Mouse (Mus musculus) brain, embryonic 14.5 days (tissue): ENCODE results near the gene Prcp.
"Not testable (repeated sequence)": the region's sequence is repeated elsewhere in the genome, so short reads cannot be mapped to it uniquely, and the experiment has no call there.

Experiments
- CTCF ChIP-seq: fragments of 200-500 bp; IDR thresholded peaks from 2 replicates; pipeline ENCODE4 v1.5.1; 2012; ENCODE audit warnings: inconsistent platforms, mild to moderate bottlenecking, moderate library complexity, borderline replicate concordance; ENCODE audit not compliant: insufficient read depth, insufficient read length; ENCODE audit errors: extremely low read depth
- POLR2A ChIP-seq: fragments of 200-500 bp; IDR thresholded peaks from 2 replicates; pipeline ENCODE4 v1.6.1; 2012; ENCODE audit warnings: mild to moderate bottlenecking, inconsistent platforms, borderline replicate concordance; ENCODE audit not compliant: poor library complexity, insufficient read depth, insufficient read length, severe bottlenecking; ENCODE audit errors: extremely low read depth

DNA sequence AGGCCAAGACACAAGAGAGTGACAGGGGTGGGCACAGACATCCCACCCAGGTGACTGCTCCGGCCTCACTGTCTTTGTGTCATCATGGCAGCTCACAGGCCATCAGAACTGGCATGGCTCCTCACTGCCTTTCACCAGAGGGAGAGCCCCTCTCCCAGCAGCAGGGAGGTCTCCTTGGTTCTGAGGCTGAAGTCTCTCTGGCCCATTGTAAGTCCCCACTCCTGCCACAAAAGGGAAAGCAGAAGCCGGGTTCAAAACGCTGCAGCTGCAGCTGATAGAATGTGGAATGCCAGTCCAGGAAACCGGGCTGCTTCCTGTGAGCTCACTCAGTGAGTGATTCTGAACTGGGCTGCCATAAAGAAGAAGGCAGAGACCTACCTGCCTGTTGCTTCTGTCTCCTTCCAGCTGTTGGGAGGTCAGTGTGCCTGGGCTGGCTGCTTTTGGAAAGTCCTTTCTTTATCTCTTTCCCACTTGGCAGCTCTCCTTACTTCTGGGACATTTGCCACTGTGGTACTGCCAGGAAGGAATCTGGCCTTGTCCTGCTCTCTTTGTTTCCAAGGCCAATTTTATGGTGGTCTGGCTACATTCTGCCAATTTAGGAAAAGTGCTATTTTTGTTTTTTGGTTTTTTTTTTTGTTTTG is 59.2 kb downstream of the Prcp start:
- TF ChIP-seq CTCF, POLR2A: not testable (repeated sequence)
